ENCODE assay signal across 8 mouse cellular contexts in genomic region chr6:146272253-146273036, GRCm38 (mm10).
DNase-seq lines count a peak whose midpoint lies in the region; ATAC-seq lines count a peak whose summit lies in the region.

No protein-coding gene starts in this region.

- H3K27ac ChIP-seq in heart, embryonic 12.5 days (ENCODE audit: poor library complexity, severe bottlenecking) = no peak overlapping the region
- no peak overlapping the region for H3K27ac ChIP-seq in kidney, embryonic 15.5 days

- peaks cover 18% of the 10 kb centered on the region for H3K36me3 ChIP-seq in heart, embryonic 12.5 days
- no peaks in the 10 kb centered on the region for H3K36me3 ChIP-seq in kidney, embryonic 15.5 days

- DNase-seq in heart, adult 11 months = peak; percentile 78
- peak; percentile 46 for DNase-seq in cerebellum, adult 11-12 months
- peak; percentile 60 to 63 for DNase-seq in frontal cortex, postnatal 36 days (ENCODE audit: low spot score in 2 of 2)
- DNase-seq in lung, postnatal 25 days (ENCODE audit: low spot score) = peak; percentile 73
- peak; percentile 58 to 77 for DNase-seq in spleen, postnatal 10 days (ENCODE audit: low spot score in 2 of 2)

- no peak overlapping the region for H3K9ac ChIP-seq in heart, embryonic 12.5 days
- no peak overlapping the region for H3K9ac ChIP-seq in kidney, embryonic 15.5 days

- peaks cover 13% of the 10 kb centered on the region; the same call in 1 of the 2 replicates for H3K4me1 ChIP-seq in heart, embryonic 12.5 days (replicated peaks)
- peaks cover 13% of the 10 kb centered on the region; the same call in 1 of the 2 replicates for H3K4me1 ChIP-seq in kidney, embryonic 15.5 days

- no peaks in the 10 kb centered on the region for H3K27me3 ChIP-seq in heart, embryonic 12.5 days (replicated peaks)
- H3K27me3 ChIP-seq in kidney, embryonic 15.5 days = no peaks in the 10 kb centered on the region

- 70% methylated on average over 5 of the region's 5 CpGs for WGBS in heart, embryonic 12.5 days
- 75% methylated on average over 5 of the region's 5 CpGs for WGBS in kidney, embryonic 15.5 days

- no peak overlapping the region for H3K4me3 ChIP-seq in heart, embryonic 12.5 days
- no peak overlapping the region for H3K4me3 ChIP-seq in kidney, embryonic 15.5 days (replicated peaks)

- H3K9me3 ChIP-seq in heart, embryonic 12.5 days (replicated peaks) = no peaks in the 10 kb centered on the region; the same call in 1 of the 2 replicates
- no peaks in the 10 kb centered on the region for H3K9me3 ChIP-seq in kidney, embryonic 15.5 days (replicated peaks)

- H3K4me2 ChIP-seq in heart, embryonic 12.5 days = no peak overlapping the region
- no peak overlapping the region for H3K4me2 ChIP-seq in kidney, embryonic 15.5 days

- ATAC-seq in heart, embryonic 12.5 days (ENCODE audit: insufficient number of reproducible peaks, low FRiP score) = no peak
- peak; percentile 55 for ATAC-seq in CD4-positive, CD25-positive, alpha-beta regulatory T cell, adult 4 months
- ATAC-seq in kidney, embryonic 15.5 days (replicated peaks; ENCODE audit: low FRiP score) = 0 out of 2 replicates have a peak, but pooled peaks have one; percentile 49
